Mouse (Mus musculus) embryonic facial prominence, embryonic 11.5 days (tissue): ENCODE measurements around the gene Irf3. TPM values are rescaled to one million over a fixed set of nuclear protein-coding genes. Genes with fewer than 3 reads are reported as not detected.

ENCODE experiments used
- ATAC-seq: fragments of 200-750 bp; cut with Nextera tagmentation; replicated peaks from 2 replicates; pipeline ENCODE4 v1.8.0; 2017; ENCODE audit warnings: low read depth; ENCODE audit not compliant: insufficient number of reproducible peaks, low FRiP score, low TSS enrichment
- DNase-seq: peaks from one replicate; pipeline ENCODE4 v3.0.0-alpha.2; 2015; ENCODE audit warnings: low spot score
- H3K27ac ChIP-seq: fragments of 300-500 bp; sonication (generic); replicated peaks from 2 replicates; pipeline ENCODE4 v1.5.1; 2014; ENCODE audit warnings: mild to moderate bottlenecking, low read depth, low read length, control low read depth
- H3K27me3 ChIP-seq: fragments of 300-500 bp; sonication (generic); 2 replicates; pipeline ENCODE4 v1.6.1; 2014; ENCODE audit warnings: mild to moderate bottlenecking, low read length, moderate library complexity, mixed read lengths; ENCODE audit not compliant: control insufficient read depth, insufficient read depth
- H3K36me3 ChIP-seq: fragments of 300-500 bp; sonication (generic); replicated peaks from 2 replicates; pipeline ENCODE4 v1.6.1; 2014; ENCODE audit warnings: low read depth, mild to moderate bottlenecking, low read length, moderate library complexity, mixed read lengths; ENCODE audit not compliant: control insufficient read depth, insufficient read depth
- H3K4me1 ChIP-seq: fragments of 300-500 bp; sonication (generic); 2 replicates; pipeline ENCODE4 v1.6.1; 2014; ENCODE audit warnings: low read length, mixed read lengths; ENCODE audit not compliant: control insufficient read depth, insufficient read depth
- H3K4me2 ChIP-seq: fragments of 300-500 bp; sonication (generic); 2 replicates; pipeline ENCODE4 v1.6.1; 2014; ENCODE audit warnings: low read depth, mild to moderate bottlenecking, control low read depth, low read length, moderate library complexity
- H3K4me3 ChIP-seq: fragments of 300-500 bp; sonication (generic); 2 replicates; pipeline ENCODE4 v1.5.1; 2014; ENCODE audit warnings: low read depth, low read length, control low read depth
- H3K9ac ChIP-seq: fragments of 300-500 bp; sonication (generic); replicated peaks from 2 replicates; pipeline ENCODE4 v1.6.1; 2014; ENCODE audit warnings: mild to moderate bottlenecking, control low read depth, low read length
- H3K9me3 ChIP-seq: fragments of 300-500 bp; sonication (generic); replicated peaks from 2 replicates; pipeline ENCODE4 v1.6.1; 2016; ENCODE audit warnings: mild to moderate bottlenecking, low read length, inconsistent platforms, mixed read lengths; ENCODE audit not compliant: control insufficient read depth
- WGBS: fragments of 180-500 bp; shearing (Covaris S2); extraction: QIAGEN DNeasy Blood & Tissue Kit; methylation state at CpG from one replicate; pipeline ENCODE4 v1.1.7; 2014; 5-methylcytosine and 5-hydroxymethylcytosine counted together
- polyA plus RNA-seq: library from polyadenylated mRNA; unstranded; fragments of >200 nt; fragmentation: Nextera tagmentation; extraction: Ambion mirVana; gene quantifications from 2 replicates; pipeline ENCODE4 v1.2.1, GENCODE M21; 2014

Gene Irf3
- polyA plus RNA-seq, 1 experiment from 2014 or later = 62.4 TPM

GRCm38 (mm10) chr7:44978300-44978699 lies 19.1 kb upstream of the Irf3 start:
- H3K4me2 ChIP-seq = no peak overlapping the region
- no peaks in the 10 kb centered on the region for H3K9me3 ChIP-seq
- no peaks in the 10 kb centered on the region for H3K27me3 ChIP-seq
- no peak overlapping the region for H3K9ac ChIP-seq
- no peak overlapping the region for H3K27ac ChIP-seq
- DNase-seq = no peak
- WGBS = 90% methylated on average over 3 of the region's 3 CpGs
- ATAC-seq = no peak
- no peaks in the 10 kb centered on the region; the same call in 1 of the 2 replicates for H3K4me1 ChIP-seq
- H3K4me3 ChIP-seq = no peak overlapping the region
- H3K36me3 ChIP-seq = peaks cover 48% of the 10 kb centered on the region

- no peak overlapping the region for H3K4me2 ChIP-seq
- DNase-seq (no peak), ATAC-seq (no peak)
- peaks cover 7% of the 10 kb centered on the region for H3K4me1 ChIP-seq
- H3K27me3 ChIP-seq = no peaks in the 10 kb centered on the region
- H3K4me3 ChIP-seq = no peak overlapping the region
- H3K9ac ChIP-seq = no peak overlapping the region
- 92% methylated on average over 8 of the region's 8 CpGs for WGBS
- no peak overlapping the region for H3K27ac ChIP-seq
- no peaks in the 10 kb centered on the region for H3K9me3 ChIP-seq
- peaks cover 47% of the 10 kb centered on the region for H3K36me3 ChIP-seq
Observed at GRCm38 (mm10) chr7:44981539-44981938, 15.9 kb upstream of the Irf3 start.

GRCm38 (mm10) chr7:44983085-44983484 lies 14.4 kb upstream of the Irf3 start:
- WGBS = 40% methylated on average over 6 of the region's 6 CpGs
- H3K4me1 ChIP-seq = peaks cover 7% of the 10 kb centered on the region
- no peak overlapping the region for H3K4me3 ChIP-seq
- DNase-seq (peak; percentile 90), ATAC-seq (no peak)
- peaks cover 33% of the 10 kb centered on the region for H3K36me3 ChIP-seq
- H3K9ac ChIP-seq = no peak overlapping the region
- H3K9me3 ChIP-seq = no peaks in the 10 kb centered on the region
- H3K27ac ChIP-seq = no peak overlapping the region
- H3K4me2 ChIP-seq = no peak overlapping the region
- no peaks in the 10 kb centered on the region for H3K27me3 ChIP-seq

- Histone ChIP-seq H3K9ac (peak overlapping the region; percentile 28), H3K9me3 (no peaks in the 10 kb centered on the region), H3K4me2 (peak overlapping the region; percentile 57), H3K4me3 (peak overlapping the region; percentile 15; the same call in 1 of the 2 replicates), H3K27me3 (no peaks in the 10 kb centered on the region), H3K4me1 (peaks cover 7% of the 10 kb centered on the region), H3K27ac (no peak overlapping the region; the same call in 1 of the 2 replicates), H3K36me3 (peaks cover 25% of the 10 kb centered on the region)
- ATAC-seq (no peak), DNase-seq (no peak)
- WGBS = 84% methylated on average over 7 of the region's 7 CpGs
Observed at GRCm38 (mm10) chr7:44983944-44984832, 13.3 kb upstream of the Irf3 start.

GRCm38 (mm10) chr7:44984833-44985164 lies 12.6 kb upstream of the Irf3 start:
- WGBS = 40% methylated on average over 3 of the region's 3 CpGs
- no peak for DNase-seq
- Histone ChIP-seq H3K4me1 (peaks cover 7% of the 10 kb centered on the region), H3K9ac (peak overlapping the region; percentile 13), H3K4me2 (peak overlapping the region; percentile 57), H3K9me3 (no peaks in the 10 kb centered on the region), H3K27me3 (no peaks in the 10 kb centered on the region), H3K4me3 (peak overlapping the region; percentile 98), H3K27ac (no peak overlapping the region), H3K36me3 (peaks cover 22% of the 10 kb centered on the region)
- no peak for ATAC-seq

- no peaks in the 10 kb centered on the region for H3K9me3 ChIP-seq
- H3K4me2 ChIP-seq = peak overlapping the region; percentile 57
- WGBS = under 1% methylated on average over 39 of the region's 45 CpGs
- 0 out of 2 replicates have a peak, but pooled peaks have one; percentile 9 for ATAC-seq
- H3K27me3 ChIP-seq = no peaks in the 10 kb centered on the region
- peak overlapping the region; percentile 98 for H3K4me3 ChIP-seq
- peak; percentile 82 for DNase-seq
- H3K4me1 ChIP-seq = peaks cover 7% of the 10 kb centered on the region
- peak overlapping the region; percentile 99 for H3K9ac ChIP-seq
- peaks cover 16% of the 10 kb centered on the region for H3K36me3 ChIP-seq
- peak overlapping the region; percentile 96 for H3K27ac ChIP-seq
Observed at GRCm38 (mm10) chr7:44985595-44986191, 11.8 kb upstream of the Irf3 start.

GRCm38 (mm10) chr7:44986192-44986878 lies 11.1 kb upstream of the Irf3 start, which contains the start of gene Prmt1:
Gene Prmt1, minus strand, starts transcription at chr7:44986568.
- peaks cover 7% of the 10 kb centered on the region for H3K4me1 ChIP-seq
- peak within 1 kb of the TSS; percentile 96 for H3K27ac ChIP-seq
- H3K27me3 ChIP-seq = no peaks in the 10 kb centered on the region
- DNase-seq (peak; percentile 99), ATAC-seq (peak; percentile 95)
- H3K4me3 ChIP-seq = peak within 1 kb of the TSS; percentile 98
- peak within 1 kb of the TSS; percentile 57 for H3K4me2 ChIP-seq
- under 1% methylated on average over 42 of the region's 42 CpGs for WGBS
- H3K9ac ChIP-seq = peak within 1 kb of the TSS; percentile 99
- no peaks in the 10 kb centered on the region for H3K9me3 ChIP-seq
- H3K36me3 ChIP-seq = peaks cover 12% of the 10 kb centered on the region
